Mouse (Mus musculus) kidney, adult 11 months (tissue): ENCODE measurements around the gene Cep112.

ENCODE experiments used
- DNase-seq: peaks from one replicate; pipeline ENCODE4 v3.0.0; 2022

The Cep112 gene

DNA sequence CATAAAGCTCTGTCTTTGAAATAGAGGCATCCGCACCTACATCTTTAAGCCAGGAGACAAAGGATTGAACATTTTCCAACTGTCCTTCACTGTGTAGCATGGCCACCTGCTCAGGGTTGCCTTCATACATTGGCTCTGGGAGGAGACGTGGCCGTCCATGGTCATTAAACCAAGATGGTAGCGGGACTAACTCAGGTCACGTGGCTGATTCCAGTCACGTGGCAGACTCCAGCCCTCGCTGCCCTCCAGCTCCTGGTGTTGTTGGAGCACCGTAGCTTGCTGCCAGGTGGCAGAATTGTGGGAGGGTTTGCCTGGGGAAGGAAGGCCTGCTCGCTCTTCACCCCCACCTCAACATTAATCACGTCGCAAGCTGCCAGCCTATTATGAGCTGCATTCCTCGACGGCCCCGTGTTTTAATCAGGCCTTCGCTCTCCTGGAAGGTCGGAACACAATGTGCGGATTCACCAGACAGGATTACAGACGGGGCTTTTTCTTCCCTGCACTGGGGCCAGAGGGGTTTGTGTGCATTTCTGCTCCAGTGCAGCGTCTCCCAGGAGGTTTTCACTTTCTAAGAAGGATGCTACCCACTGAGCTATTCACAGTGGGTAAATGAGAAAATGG lies 460.4 kb downstream of the Cep112 start:
- DNase-seq: no peak

DNA sequence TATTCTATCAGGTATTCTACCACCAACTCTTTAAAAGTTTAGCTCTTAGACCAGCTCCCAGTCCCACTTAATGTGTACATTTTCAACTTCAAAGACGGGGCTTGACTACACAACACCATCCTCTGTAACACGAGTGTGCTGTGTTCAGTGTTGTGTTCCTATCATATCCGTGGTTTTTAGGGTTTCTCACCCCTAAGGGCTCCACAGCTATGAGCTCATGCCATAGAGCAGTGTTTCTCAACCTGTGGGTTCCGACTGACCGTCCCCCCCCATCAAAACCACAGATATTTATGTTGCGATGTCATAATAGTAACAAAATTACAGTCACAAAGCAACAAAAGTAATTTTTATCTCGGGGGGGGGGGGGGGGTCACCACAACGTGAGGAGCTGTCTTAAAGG lies 461.1 kb downstream of the Cep112 start:
- no peak for DNase-seq

DNA sequence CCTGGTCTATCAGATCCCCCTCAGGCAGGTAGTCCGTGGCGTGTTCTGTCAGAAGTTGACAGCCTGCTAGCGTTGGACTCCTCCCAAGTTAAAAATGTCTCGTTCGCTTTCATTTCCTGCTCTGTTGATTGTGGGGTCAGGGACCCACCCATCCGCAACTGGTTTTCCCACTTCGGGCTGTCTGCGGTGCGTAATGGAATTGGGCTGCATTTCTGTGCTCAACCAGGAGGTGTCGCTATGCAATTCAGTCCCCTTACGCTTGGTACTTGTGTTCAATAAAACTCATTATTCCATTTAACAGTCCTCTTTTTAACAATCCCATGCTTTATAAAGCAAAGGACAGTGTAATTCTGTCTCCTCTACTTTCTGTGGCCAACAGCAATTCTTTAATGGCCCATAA lies 464.1 kb downstream of the Cep112 start:
- DNase-seq: peak; percentile 6

DNA sequence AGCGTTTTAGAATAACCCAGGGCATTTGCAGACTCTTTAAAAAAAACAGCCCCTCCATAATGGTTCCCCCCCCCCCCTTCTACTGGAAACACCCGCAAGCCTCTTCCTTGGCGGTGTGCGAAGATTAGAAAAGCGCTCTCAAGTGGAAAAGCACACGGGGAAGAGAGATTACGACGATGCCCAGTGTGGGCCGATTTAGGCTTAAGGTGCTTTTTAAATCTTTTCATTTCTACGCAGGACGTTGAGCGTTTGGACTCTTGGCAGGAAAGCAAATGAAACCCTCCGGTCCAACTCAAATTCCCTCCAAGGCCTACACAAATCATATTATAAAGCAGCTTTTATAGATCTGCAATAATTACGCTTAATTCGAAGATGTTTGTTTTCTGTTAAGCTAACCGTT lies 465.6 kb downstream of the Cep112 start:
- DNase-seq: no peak

DNA sequence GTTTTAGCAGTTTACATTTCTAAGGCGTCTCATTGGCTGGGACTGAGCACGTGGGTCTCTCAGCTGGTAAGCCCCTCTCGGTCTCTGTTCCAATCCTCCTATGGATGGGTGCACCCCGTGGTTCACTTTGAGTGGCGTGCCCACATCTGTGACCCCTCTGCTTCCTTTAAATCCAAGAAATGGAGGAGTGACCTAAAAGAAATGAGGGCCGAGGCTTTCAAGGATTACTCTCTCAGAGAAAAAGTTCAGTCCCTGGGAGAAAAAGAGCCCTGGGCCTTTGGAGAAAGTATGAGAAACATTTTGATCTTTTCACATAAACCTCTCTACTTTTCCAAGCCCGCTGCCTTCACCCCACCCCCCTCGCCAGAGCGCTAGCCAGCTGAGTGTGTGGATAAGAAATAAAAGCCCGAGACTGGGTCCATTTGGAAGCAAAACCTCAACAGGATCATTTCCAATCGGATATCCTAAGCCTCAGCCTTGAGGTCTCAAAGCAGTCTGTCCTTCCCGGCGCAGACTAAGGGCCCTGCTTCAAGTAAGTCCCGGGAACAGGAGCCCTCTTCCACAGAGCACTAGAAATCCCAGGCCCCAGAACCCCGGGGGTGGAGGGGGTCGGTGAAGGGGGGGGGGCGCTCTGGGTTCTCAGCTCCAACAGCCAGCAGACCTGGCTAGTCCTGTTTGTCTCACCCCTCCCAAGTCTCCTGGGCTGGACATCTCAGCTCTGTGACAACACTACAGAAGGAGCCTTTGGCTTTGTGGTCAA lies 466.3 kb downstream of the Cep112 start:
- no peak for DNase-seq

DNA sequence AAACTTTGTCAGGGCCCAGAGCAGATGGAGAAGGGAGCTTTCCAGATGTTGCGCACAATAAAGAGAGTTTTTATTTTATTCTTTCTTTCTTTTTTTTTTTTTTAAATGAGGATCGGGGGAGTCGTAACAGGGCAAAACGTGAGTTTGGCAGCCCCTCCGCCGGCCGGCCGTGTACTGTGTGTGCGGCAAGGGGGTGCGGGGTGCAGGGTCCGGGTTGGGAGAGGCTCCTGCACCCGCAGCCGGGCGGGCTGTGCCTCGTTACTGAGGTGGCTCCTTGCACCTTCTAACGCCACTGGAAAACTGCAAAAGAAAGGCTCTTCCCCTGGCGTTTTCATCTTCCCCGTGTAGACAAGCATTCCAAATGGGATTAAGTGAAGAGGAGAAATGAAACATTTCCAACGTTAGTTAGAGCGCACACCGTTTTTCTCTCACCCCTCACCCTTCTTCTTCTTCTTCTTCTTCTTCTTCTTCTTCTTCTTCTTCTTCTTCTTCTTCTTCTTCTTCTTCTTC lies 466.9 kb downstream of the Cep112 start:
- DNase-seq: no peak

DNA sequence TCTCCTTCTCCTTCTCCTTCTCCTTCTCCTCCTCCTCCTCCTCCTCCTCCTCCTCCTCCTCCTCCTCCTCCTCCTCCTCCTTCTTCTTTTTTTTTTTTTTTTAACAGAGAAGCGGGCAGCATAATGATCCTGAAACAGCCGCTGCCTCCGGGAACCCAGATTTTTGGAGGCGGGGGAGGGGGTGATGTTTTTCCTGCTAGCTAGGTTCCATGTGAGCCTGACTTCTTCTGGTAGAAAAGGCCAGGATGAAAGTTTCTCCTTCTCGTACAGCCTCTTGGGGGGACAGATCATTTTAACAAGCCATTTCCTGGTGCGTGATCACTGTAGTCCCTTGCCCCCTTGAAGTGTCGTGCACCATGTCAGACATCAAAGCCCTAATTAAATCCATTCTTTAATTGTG lies 467.4 kb downstream of the Cep112 start:
- no peak for DNase-seq

DNA sequence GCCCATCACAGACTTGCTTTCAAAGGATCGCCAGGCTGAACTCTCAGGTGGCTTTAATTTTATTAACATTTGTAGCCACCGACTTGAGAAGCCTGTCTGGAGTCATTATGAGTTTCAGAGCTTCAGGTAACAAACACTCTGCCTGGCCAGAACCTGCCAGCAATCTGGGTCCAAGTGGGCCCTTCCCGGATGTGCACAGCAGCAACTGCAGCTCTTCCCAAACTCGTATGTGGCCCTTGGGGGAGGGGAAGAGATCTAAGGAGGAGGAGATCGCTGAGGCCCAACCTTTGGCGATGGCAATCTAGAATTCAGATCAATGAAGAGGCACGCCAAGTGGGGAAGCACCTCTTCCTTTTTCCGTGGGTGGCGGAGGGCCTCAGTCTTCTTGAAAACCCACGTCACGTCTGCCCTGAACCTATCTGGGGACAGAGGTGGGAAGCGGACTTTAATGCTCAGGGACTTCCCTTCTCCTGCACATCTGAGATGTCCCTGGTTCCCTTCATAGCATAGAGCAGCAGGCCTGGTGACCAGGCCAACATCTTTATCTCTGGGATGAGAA lies 468.3 kb downstream of the Cep112 start:
- no peak for DNase-seq

DNA sequence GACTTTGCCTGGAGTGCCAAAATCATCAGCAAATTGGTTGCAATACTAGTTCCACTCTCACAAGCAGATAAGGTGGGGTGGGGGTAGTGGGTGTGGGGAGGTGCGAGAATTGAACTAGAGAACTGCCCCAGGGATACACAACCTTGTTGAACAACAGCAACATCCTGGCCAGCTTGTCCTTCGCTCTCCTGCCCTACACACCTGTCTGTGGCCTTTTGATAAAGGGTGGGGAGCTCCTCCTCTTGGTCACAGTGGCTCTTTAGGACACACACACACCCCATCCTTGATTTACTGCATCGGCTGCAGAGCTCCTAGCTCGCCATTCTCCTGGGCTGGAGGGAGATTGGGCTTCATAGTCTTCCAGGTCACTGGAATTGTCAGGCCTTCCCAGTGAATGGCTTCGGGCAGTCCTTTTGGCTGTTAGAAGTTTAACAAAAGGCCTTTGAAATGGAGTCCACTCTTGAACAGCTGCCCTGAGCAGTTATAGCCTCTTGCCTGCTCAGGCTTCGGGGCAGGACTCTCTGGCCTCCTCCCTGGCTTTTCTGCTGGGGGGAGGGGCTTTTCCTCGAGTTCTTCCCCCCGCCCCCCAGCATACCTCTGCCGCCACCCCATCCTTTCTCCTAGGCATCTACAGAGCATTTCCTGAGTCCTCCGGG lies 469.0 kb downstream of the Cep112 start:
- no peak for DNase-seq

DNA sequence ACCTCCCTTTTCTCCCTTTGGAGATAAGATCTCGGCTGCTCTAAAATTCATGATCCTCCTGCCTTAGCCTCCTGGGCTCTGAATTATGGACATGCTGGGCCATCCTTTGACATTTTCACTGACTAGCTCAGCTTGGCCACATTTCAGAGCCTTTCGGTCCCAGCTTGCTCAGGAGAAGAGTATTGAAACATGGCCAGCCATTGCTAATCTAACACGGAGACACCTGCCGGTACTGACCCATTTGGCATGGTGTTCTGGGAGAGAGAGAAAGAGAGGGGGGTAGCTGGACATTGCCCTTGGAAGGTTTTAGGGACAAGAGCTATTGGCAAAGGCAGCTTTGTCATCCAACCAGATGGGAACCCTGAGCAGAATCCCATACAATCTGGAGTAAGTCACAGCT lies 472.0 kb downstream of the Cep112 start:
- DNase-seq: no peak

DNA sequence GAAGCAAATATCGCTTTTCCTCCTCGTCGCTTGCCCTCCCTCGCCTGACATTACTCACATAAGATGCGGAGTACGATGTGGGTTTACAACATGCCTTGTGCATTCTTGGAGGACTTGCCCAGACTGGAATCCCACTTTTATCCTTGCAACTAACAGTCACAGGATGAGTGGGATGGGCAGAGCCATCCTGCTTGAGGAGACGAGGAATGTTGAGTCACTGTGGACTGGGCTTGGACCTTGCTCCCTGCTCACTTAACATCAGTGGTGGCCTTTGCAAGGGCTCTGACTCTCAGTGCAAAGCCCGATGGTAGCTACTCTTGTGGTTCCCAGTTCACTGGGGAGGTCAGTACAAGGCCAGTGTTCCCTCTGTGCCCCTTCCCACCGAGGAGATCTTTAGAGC lies 473.1 kb downstream of the Cep112 start:
- DNase-seq: no peak

DNA sequence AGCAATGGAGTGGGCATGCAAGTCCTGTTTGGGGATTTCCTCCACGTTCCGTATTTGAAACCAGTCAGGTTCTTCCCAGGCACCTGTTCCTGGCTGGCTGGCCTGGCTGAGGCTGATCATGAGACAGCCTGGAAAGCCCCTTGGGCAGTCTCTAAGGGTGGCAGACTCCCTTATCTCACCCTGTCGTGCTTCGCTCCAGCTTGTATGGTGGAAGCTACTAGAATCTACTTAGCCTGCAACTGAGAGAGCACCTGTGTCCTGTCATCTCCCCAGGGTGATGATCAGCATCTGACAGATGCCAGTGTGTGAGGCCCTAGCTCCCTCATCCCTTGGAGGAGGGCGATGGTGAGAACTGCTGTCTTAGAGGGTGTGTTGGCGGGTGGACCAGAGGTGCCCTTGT lies 473.5 kb downstream of the Cep112 start:
- DNase-seq: no peak

DNA sequence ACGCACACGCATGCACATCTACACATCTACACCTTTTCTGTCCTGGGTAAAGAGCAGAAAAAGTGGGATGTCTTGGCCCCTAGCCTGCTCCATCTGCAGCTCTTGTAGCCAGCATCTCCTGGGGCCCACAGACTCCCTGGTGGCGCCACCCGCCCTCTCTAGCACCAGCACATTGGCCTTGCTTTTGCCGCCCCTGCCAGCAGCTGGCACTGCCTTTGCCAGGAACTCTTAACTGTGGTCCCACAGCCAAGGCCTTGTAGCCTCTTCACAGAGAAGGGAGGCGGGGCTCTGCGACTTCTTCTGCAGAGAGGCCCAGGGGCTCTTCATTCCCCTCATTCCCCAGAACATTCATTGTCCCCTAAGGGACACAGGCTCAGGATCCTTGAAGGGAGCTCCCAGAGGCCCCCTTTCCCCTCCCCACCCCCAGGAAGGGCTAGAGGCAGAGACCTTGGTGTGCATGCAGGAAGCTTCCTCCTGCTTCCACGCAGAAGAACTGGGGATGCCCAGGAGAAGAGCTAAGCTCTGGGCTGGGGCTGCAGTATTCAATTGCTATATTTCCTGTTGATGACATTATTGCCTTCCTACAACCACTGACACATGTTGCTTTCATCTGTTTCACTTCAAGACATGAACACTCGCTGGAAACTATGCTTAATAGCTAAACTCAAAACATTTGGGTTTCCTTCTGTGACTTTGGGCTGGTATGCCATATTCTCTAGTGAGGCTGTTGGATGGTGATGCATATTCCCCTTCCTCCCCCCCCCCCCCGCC lies 475.9 kb downstream of the Cep112 start:
- DNase-seq: no peak

DNA sequence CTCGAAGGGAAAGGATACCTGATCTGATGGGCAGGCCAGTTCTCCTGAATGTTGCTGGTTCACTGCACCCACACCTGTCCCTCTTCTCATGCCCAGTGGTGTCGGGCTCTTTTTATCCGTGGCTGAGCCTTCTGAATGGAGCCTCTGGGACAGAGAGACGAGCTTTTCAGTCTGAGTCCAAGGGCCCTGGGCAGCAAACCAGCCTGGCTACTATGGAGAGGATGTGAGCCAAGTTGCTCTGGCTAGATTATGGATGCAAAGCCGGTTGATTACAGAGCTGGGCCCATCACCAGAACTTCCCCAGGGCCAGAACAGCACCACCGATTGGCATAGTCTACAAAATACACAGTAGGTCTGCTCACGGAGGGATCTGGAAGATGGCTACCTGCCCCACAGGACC lies 476.7 kb downstream of the Cep112 start:
- no peak for DNase-seq

DNA sequence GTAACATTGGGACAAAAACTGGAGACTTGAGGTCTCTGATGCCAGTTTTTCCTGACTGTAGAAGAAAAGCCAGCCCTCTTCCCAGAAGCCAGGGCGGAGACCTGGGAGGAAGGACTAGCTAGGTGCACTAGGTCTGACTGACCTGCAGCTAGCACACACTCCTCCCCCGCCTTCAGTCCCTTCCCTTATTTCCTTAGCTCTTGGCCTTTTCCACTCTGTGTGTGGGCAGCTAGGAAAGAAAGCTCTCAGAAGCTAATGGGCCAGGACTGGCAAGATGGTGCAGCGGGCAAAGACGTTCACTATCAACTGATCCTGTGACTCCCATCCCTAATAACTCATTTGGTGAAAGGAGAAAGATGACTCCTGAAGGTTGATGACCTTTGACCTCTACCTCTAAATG lies 477.3 kb downstream of the Cep112 start:
- no peak for DNase-seq

DNA sequence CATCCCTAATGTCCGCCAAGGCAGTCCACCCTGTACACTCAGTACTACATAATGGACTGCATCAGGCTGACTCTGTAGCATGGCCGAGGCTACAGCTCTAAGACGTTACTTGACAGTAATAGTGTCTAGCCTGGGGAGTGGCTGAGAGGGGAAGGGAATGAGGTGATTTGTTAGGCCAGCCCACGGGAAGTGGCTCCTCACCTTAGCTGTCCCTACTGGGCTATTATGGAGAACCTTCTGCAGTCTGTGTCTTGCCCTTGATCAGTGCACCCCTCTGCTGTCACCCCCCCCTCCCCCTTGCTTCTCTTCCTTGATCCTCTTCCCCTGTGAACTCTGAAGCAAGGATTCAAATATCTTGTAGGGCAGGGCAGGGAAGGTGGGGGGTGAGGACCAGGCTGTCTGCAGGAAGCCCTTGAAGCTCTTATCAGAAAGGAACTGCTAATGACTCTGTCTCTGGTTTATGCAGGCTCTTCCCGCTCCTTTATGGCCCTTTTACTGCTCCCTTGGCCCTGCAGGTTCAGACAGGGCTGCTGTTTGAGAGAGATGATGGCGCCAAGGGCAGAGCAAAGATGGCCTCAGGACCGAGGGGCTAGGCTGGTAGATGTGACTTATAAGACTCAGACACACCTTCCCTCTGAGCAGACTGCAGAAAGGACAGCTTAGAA lies 481.7 kb downstream of the Cep112 start:
- DNase-seq: no peak

DNA sequence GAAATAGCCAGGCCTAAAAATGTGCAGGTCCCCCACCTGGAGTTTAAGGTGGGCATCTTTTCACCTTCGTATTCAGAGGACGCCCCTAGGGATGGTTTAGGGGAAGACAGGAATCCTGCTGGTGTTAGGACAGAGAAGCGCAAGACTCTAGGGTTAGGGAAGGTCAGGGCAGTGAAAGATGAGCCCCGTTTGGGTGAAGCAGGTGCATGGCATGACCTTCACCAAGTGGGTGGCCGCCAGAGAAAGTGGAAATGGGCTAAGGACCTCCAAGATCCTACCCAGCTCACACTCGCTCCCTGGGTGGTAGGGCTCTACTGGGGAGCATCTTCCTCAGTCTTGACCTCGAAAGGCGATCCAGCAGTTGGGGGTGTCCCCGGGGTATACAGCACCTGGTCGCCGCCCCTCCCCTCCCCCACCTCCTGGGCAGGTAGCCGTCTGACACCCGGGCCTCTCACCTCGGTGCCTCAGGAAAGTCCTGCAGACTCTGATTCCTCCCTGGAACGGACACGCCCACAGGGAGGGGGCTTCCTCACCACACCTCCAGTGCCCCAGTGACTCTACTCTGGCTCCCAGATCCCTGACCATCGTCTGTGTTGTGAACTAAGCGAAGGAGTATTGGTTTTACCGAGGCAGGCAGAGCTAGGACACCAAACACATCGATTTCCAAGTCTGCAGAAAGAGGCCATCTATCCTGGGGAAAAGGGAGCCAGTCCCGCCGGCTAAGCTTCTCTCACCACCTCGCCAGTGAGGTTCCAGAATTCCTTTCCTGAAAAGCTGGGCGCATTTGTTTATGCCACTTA lies 484.6 kb downstream of the Cep112 start:
- no peak for DNase-seq
